Mouse (Mus musculus): ENCODE measurements around the gene Lrrc41.

Gene Lrrc41

DNA sequence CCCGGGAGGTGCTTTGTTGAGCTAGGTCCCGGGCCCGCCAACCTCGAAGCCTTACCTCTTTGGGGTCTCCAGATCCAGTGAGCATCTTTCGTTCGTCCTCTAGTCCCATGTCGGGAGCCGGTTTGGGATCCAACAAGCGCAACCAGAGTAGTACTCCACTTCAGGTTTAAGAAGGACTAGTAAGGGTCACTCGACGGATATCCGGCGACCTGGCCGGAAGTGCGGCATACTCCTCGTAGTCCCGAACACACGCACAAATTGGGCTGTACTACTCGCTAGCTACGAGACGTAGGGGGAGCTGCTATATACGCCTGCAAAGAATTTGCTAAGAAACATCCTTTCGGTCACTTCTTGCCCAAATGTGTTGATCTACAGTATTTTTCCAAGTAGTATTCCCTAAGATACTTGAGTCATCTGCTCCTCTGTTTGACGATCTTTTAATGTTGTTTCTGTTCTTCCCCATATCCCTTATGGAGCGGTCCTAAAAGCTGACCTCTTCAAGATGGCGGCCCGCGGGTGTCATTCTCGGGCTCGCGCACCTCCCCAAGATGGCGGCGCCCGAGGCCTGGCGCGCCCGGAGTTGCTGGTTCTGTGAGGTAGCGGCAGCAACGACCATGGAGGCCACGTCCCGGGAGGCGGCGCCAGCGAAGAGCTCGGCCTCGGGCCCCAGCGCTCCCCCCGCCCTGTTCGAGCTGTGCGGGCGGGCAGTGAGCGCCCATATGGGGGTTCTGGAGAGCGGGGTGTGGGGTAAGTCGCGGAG lies at the start of gene Lrrc41, which contains the start of gene Uqcrh:
Gene Lrrc41 (plus strand): TSS at position 409 of the 760 bp plus-strand sequence.
Gene Uqcrh (minus strand): TSS at position 211 of the 760 bp plus-strand sequence.
- DNase-seq (ENCODE audit: low read depth, low spot score) = peak; percentile 96

DNA sequence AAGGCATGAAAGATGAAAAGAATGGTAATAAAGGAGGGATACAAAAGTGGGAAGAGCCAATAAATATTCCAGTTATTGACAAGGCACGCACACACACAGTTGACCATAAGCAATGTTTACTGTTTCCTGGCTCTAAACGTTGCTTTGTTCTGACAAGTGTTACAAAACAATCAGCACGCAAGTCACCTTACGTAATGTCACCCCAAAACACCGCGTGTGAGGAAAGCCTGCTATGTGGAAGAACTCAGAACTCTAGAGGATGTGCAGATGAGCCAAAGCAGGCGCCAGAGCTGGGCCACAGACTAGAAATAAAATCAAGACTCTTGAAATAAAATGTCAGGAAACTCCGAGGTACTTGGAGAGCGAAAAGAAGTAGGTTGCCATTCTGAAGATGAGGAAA lies 42.2 kb upstream of the Lrrc41 start:
- DNase-seq (ENCODE audit: low read depth, low spot score) = no peak

- peak; percentile 13 for DNase-seq (ENCODE audit: low read depth, low spot score)
These were observed 41.7 kb upstream of the Lrrc41 start for GRCm38 (mm10) chr4:116033374-116033773.

GRCm38 (mm10) chr4:116040466-116040865 lies 34.6 kb upstream of the Lrrc41 start:
- DNase-seq (ENCODE audit: low read depth, low spot score) = no peak

DNA sequence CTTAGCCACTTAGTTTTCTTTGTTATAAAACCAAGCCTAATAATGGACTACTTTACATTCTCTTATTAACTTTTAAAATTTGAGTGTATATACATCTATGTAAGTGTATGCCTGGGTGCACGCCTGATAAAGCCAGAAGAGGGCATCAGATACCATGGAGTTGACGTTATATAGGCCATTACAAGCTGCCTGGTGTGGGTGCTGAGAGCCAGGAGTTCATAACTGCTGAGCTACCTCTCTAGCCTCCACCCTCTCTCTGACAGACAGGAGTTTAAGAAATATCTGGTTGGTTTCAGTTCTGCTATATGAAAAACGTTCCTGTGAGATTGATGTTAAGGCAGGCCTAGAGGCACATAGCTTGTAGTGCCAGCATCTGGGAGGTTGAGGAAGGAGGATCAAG lies 32.9 kb upstream of the Lrrc41 start:
- DNase-seq (ENCODE audit: low read depth, low spot score) = no peak

GRCm38 (mm10) chr4:116046604-116047003 lies 28.5 kb upstream of the Lrrc41 start:
- DNase-seq (ENCODE audit: low read depth, low spot score) = no peak

- DNase-seq (ENCODE audit: low read depth, low spot score) = no peak
These were observed 27.4 kb upstream of the Lrrc41 start for GRCm38 (mm10) chr4:116047681-116048080.

DNA sequence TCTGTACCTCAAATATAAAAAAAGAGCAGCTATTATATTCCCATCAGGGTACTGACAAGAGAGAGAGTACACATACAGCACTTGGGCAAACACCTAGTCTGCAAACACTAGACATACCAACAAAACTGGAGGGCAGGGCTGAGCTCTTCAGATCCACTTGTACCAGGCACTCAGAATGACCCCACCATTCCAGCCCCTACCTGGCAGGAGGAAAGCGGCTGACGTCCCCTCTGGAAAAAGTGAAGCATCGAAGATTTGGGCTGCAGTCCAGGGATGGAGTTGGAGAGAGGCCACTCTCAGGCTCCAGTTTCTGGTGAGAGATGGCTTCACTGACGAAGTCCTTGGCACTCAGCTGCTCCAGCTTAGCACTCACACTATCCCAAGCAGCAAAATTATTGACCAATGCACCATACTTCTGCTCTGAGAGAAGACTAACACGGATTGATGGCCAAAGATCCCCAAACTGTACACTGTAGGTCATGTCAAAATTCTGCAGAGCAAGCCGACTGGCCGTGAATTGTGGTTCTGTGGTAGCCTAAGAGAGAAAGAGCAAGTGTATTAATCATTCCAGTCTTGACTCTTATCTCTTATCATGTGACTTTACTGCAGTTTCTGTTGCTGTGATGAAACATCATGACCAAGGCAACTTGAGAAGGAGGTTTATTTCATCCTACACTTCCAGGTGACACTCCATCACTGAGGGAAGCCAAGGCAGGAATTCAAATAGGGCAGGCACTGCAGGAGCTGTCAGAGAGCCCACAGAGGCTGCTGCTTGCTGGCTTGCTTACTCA lies 26.7 kb upstream of the Lrrc41 start:
- DNase-seq (ENCODE audit: low read depth, low spot score) = no peak

- DNase-seq (ENCODE audit: low read depth, low spot score) = no peak
These were observed 25.9 kb upstream of the Lrrc41 start for GRCm38 (mm10) chr4:116049211-116049610.

- no peak for DNase-seq (ENCODE audit: low read depth, low spot score)
These were observed 22.4 kb upstream of the Lrrc41 start for GRCm38 (mm10) chr4:116052526-116053293.

GRCm38 (mm10) chr4:116053399-116053961 lies 21.6 kb upstream of the Lrrc41 start, which contains the start of gene Nsun4:
Gene Nsun4 (minus strand): TSS chr4:116053876.
- peak; percentile 83 for DNase-seq (ENCODE audit: low read depth, low spot score)

DNA sequence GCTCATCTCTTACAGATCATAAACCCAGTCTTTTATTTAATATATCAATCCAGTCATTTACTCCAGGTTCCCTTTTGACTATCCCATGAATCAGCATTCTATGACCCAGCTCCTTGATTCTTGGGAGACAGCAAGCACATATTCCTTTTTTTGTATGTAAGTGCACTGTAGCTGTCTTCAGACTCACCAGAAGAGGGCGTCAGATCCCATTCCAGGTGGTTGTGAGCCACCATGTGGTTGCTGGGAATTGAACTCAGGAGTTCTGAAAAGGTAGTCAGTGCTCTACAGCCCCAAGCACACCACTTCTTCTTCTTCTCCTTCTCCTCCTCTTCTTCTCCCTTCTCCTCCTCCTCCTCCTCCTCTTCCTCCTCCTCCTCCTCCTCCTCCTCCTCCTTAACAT lies 17.5 kb upstream of the Lrrc41 start:
- DNase-seq (ENCODE audit: low read depth, low spot score) = no peak

DNA sequence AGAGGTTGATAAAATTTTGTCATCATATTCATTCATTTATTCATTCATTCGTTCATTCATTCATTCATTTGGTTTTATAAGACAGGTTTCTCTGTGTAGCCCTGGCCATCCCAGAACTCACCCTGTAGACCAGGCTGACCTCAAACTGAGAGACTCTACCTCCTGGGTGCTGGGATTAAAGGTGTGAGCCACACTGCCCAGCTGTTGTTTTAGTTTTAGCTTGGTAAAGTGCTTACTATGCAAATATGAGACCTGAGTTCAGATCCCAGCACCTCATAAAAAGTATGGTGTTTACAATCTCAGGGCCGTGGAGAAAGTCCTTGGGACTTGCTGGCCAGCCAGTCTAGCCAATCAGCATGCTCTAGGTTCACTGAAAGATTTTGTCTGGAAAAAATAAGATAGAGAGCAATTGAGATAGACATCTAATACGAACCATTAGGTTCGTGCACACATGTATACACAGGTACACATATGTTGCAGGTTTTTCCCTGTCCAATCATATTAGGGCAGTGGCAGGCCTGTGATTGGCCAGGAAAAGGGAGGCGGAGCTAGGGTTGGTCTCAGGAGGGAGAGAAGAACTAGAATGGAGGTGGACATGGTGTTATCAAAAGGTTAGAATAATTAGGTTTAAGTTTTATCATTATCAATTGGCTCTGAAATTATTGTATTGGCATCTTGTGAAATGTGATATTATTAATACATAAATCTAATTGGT lies 15.9 kb upstream of the Lrrc41 start:
- DNase-seq (ENCODE audit: low read depth, low spot score) = no peak

GRCm38 (mm10) chr4:116063855-116064254 lies 11.2 kb upstream of the Lrrc41 start:
- no peak for DNase-seq (ENCODE audit: low read depth, low spot score)

DNA sequence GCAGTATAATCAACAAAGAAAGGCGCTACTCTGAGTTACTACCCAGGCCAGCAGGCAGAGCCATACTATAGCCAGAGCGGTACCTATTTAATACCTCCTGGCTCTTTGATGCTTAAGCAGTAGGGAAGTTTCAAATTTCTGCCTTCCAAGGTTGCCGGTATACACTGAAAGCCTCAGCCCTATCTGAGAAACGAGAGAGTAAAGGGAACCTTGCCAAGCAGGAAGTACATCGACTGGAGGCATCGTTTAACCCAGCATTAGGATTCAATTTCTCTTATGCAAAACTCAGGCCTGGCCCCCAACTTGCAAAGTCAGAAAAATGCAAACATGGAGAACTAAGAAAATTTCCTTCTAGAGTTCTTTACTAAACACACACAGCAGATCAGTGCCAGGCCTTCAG lies 5.0 kb upstream of the Lrrc41 start:
- no peak for DNase-seq (ENCODE audit: low read depth, low spot score)

- no peak for DNase-seq (ENCODE audit: low read depth, low spot score)
These were observed 1.9 kb upstream of the Lrrc41 start for GRCm38 (mm10) chr4:116073146-116073545.

DNA sequence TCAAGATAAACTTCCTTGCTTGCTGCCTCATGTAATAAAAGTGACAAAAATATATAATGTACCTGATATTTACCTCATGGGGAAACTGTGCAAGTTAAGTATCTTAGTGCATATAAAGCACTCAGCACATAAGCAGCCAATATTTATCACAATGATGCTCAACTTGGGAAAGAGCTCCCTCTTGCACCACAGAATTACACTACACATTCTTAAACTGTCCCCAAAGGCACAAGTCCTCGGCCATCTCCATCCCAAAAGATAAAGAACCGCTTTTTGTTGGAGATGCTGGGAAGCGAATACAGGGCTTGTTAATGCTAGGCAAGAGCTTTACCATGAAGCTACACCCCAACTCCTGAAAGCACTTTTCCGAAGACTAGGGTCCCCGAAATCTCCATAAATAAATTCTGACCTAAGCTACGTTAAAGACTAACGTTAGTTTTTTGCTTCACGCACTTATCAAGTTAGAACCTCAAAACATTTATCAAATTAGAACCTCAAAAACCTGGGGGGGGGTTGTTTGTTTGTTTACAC lies 859 bp upstream of the Lrrc41 start:
- no peak for DNase-seq (ENCODE audit: low read depth, low spot score)

DNA sequence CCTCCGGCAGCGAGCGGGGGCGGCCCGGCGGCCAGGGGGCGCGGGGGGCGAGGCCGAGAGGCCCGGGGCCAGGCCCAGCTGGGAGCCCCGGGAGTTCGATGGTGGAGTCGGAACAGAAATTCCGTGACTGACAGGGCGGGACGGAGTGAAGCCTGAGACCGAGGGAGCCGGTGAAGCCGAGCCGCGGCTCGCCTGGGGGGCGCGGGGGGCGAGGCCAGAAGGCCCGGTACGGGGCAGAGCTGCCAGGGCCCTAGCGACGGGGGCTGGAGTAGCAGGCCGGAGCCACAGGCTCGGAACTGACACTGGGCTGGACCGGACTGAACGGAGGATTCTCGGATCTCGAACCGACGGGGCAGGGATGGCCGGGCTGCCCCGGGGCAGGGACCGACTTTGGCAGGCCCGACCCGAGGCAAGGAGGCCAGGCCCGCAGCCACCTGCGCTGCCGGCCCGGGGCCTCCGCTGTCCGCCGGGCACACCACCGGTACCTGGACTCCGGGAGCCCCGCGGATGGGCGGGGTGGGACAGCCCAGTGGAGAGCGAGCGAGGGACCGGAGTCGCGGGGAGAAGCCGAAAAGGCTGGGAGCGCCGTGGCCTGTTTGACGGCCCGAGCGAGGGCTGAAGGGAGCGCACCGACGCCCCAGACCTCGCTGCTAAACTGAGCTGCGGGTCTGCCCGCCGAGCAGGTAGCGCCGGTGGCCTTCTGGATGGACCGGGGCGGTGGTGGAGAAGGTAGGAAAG lies 731 bp downstream of the Lrrc41 start:
- no peak for DNase-seq (ENCODE audit: low read depth, low spot score)

DNA sequence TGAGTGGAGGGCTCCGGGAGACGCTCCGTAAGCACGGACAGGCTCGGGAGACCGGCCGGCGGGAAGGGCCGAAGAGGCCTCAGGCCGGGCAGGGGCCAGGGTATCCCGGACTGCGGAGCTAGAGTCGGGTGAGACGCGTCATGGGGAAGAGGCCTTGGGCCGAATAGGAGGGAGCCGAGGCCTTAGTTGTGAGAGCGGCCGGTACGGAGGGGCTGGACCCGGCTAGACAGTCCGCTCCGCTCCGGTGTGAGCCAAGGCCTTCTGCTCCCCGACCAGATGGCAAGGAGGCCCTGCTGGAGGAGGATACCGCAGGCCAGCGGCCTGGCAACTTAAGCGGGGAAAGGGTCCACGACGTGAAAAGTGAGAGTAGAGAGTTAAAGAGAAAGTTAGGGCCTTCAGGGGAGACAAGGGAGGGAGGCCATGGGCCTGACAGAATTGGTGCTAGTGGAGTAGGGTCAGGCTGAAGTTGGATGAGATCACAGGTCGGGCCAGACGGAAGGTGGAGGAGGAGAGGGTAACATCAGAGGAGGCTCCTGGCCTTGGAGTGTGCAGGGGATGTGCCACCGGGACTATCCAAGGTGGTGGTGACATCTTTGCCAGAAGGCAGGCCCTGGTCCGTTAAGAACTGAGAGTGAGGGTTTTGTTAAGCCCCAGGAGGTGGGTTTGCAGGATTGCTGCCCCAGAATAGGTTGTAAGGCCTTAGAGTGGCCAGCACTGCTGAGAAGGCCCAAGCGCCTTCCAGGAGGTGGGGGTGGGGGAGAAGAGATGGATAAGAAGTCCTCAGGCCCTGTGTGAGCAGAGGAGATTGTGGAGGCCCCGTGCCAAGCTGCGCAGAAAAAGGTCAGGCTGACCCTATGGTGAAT lies 1.5 kb downstream of the Lrrc41 start:
- DNase-seq (ENCODE audit: low read depth, low spot score) = no peak
